ENCODE assay signal across 21 mouse cellular contexts in genomic region chr9:9368731-9369130, GRCm38 (mm10).
DNase-seq lines count a peak whose midpoint lies in the region; ATAC-seq and TF ChIP-seq lines count a peak whose summit lies in the region.
"Had no signal": no experiment of that assay in that cellular context is flagged by ENCODE, and none has a peak within 500 bp of the region (broad histone marks: within the 10 kb centered on the region; RNA-seq: fewer than 3 reads in every experiment).

No protein-coding gene starts in this region.

- no peak for TF ChIP-seq CTCF in Patski (IDR thresholded peaks at IDR 0.05)

- H3K27me3 ChIP-seq in Patski = no peaks in the 10 kb centered on the region
- no peaks in the 10 kb centered on the region for H3K27me3 ChIP-seq in kidney, embryonic 15.5 days
- H3K27me3 ChIP-seq: CH12.LX; embryonic facial prominence, embryonic 13.5 days; forebrain, embryonic 12.5 days; hindbrain, embryonic 12.5 days had no signal

- H3K27ac ChIP-seq in kidney, embryonic 15.5 days = no peak overlapping the region
- H3K27ac ChIP-seq: embryonic facial prominence, embryonic 13.5 days; forebrain, embryonic 12.5 days; heart, embryonic 10.5 days; hindbrain, embryonic 12.5 days had no signal

- H3K4me2 ChIP-seq in kidney, embryonic 15.5 days = no peak overlapping the region
- H3K4me2 ChIP-seq: embryonic facial prominence, embryonic 13.5 days; forebrain, embryonic 12.5 days; hindbrain, embryonic 12.5 days had no signal

- peak; percentile 12 for DNase-seq in adrenal gland, postnatal 10 days
- DNase-seq in adrenal gland, postnatal 25 days = no peak
- DNase-seq in lung, postnatal 10 days = peak; percentile 11
- DNase-seq in lung, postnatal 4 days = no peak
- DNase-seq in Patski (ENCODE audit: low read depth, low spot score) = peak; percentile 13
- DNase-seq: cerebellum, adult 11-12 months; cerebellum, adult 9-10 months; cerebellum, postnatal 25 days; gastrocnemius, postnatal 10 days; heart, adult 18-20 months; heart, postnatal 4 days had no signal

- H3K36me3 ChIP-seq in kidney, embryonic 15.5 days = no peaks in the 10 kb centered on the region
- H3K36me3 ChIP-seq: embryonic facial prominence, embryonic 13.5 days; forebrain, embryonic 12.5 days; heart, embryonic 10.5 days; hindbrain, embryonic 12.5 days had no signal

- WGBS in kidney, embryonic 15.5 days = 98% methylated on average over 1 of the region's 1 CpGs

- no peak overlapping the region for H3K9ac ChIP-seq in kidney, embryonic 15.5 days
- H3K9ac ChIP-seq: embryonic facial prominence, embryonic 13.5 days; forebrain, embryonic 12.5 days; hindbrain, embryonic 12.5 days had no signal

- ATAC-seq in Patski = peak; percentile 39
- ATAC-seq in kidney, embryonic 15.5 days (replicated peaks; ENCODE audit: low FRiP score) = no peak
- no peak for ATAC-seq in megakaryocyte-erythroid progenitor cell, adult 5-6 weeks (replicated peaks; ENCODE audit: low FRiP score, low TSS enrichment, poor library complexity, severe bottlenecking)
- ATAC-seq: forebrain, embryonic 16.5 days; hindbrain, embryonic 16.5 days; inflammation-experienced regulatory T-cells, adult 6 months had no signal

- in situ Hi-C loops in Patski (cut with MboI; ENCODE audit: low pct_unique_long_range_greater_than_20kb) = no loop called here

- no peaks in the 10 kb centered on the region for H3K4me1 ChIP-seq in kidney, embryonic 15.5 days
- H3K4me1 ChIP-seq: embryonic facial prominence, embryonic 13.5 days; forebrain, embryonic 12.5 days; heart, embryonic 10.5 days; hindbrain, embryonic 12.5 days had no signal

- CTCF ChIA-PET in Patski (lab: Charles Lee) = interaction anchor here (0.7 kb wide), 1 partner anchor 317 kb away, joined by 3 read pairs; no protein-coding TSS in a partner anchor

- H3K4me3 ChIP-seq in kidney, embryonic 15.5 days (replicated peaks) = no peak overlapping the region
- H3K4me3 ChIP-seq: embryonic facial prominence, embryonic 13.5 days; forebrain, embryonic 12.5 days; heart, embryonic 10.5 days; hindbrain, embryonic 12.5 days had no signal

- POLR2A ChIA-PET in Patski (lab: Charles Lee) = interaction anchor here (0.8 kb wide), 1 partner anchor 15 kb away, joined by 3 read pairs; no protein-coding TSS in a partner anchor

- H3K9me3 ChIP-seq in kidney, embryonic 15.5 days (replicated peaks) = no peaks in the 10 kb centered on the region
- H3K9me3 ChIP-seq: embryonic facial prominence, embryonic 13.5 days; forebrain, embryonic 12.5 days; heart, embryonic 10.5 days; hindbrain, embryonic 12.5 days had no signal

Comparison
In these comparisons a context has a peak if more than half of its experiments do, and no peak if none do; other contexts are left out.
1. DNase-seq: peak in adrenal gland, postnatal 10 days (single experiment), lung, postnatal 10 days (single experiment) and Patski (single experiment); none in adrenal gland, postnatal 25 days (single experiment) and lung, postnatal 4 days (0 of 2).